Mouse (Mus musculus) activated CD4-positive, CD25-positive, alpha-beta regulatory T cell (primary cell): ENCODE measurements around the gene Ces2a. TPM values are rescaled to one million over a fixed set of nuclear protein-coding genes. Genes with fewer than 3 reads are reported as not detected.

Experiments used
- polyA plus RNA-seq, 2 experiments: library from polyadenylated mRNA; unstranded; fragments of 100-300 nt; shearing (Covaris generic); gene quantifications; one replicate each; pipeline ENCODE4 v1.2.1; 2017

Ces2a gene
- under 1 TPM in 1 of 2 experiments, not detected in 1; 0.32 TPM for polyA plus RNA-seq

GRCm38 (mm10) chr8:104733753-104734152 is at the start of gene Ces2a:
Gene Ces2a, plus strand, starts transcription at chr8:104734003.

Other genes with a start within 250 kb of the Ces2a start
- not detected for gene Terb1, start 224.1 kb upstream of the Ces2a start, polyA plus RNA-seq
- 10 to 100 TPM; 72.7 to 85.3 TPM for gene Nae1, start 199.4 kb upstream of the Ces2a start, polyA plus RNA-seq
- 1 to 10 TPM; 2.6 to 2.9 TPM for gene Car7, start 199.3 kb upstream of the Ces2a start, polyA plus RNA-seq
- 1 to 10 TPM; 4.3 TPM for gene Pdp2, start 142.6 kb upstream of the Ces2a start, polyA plus RNA-seq
- under 1 TPM in 1 of 2 experiments, not detected in 1; 0.45 TPM for gene Cdh16, start 109.6 kb upstream of the Ces2a start, polyA plus RNA-seq
- 10 to 100 TPM; 26.3 to 72.7 TPM for gene Rrad, start 102.7 kb upstream of the Ces2a start, polyA plus RNA-seq
- gene Ciao2b, start 92.0 kb upstream of the Ces2a start, polyA plus RNA-seq, result 100 to 1,000 TPM in 1 of 2 experiments, 10 to 100 TPM in 1; 88.7 to 128 TPM
- gene Ces2b, start 97.6 kb downstream of the Ces2a start, polyA plus RNA-seq, result not detected
- gene Ces2c, start 113.1 kb downstream of the Ces2a start, polyA plus RNA-seq, result 1 to 10 TPM; 3.9 to 8.2 TPM
- gene Ces2e, start 192.3 kb downstream of the Ces2a start, polyA plus RNA-seq, result not detected
- under 1 TPM; 0.09 to 0.10 TPM for gene Ces2f, start 213.4 kb downstream of the Ces2a start, polyA plus RNA-seq
- 1 to 10 TPM in 1 of 2 experiments, not detected in 1; 1.4 TPM for gene Ces2g, start 227.7 kb downstream of the Ces2a start, polyA plus RNA-seq